Mouse (Mus musculus) liver, postnatal 0 days (tissue): ENCODE measurements around the gene Ercc4.

Experiments
- CTCF ChIP-seq: sonication (generic); IDR thresholded peaks from 2 replicates; pipeline ENCODE4 v1.5.1; 2016; ENCODE audit warnings: antibody characterized with exemption, low read depth
- EP300 ChIP-seq: IDR thresholded peaks from 2 replicates; pipeline ENCODE4 v1.6.1; 2016; ENCODE audit warnings: antibody characterized with exemption, low read depth, mild to moderate bottlenecking

DNA sequence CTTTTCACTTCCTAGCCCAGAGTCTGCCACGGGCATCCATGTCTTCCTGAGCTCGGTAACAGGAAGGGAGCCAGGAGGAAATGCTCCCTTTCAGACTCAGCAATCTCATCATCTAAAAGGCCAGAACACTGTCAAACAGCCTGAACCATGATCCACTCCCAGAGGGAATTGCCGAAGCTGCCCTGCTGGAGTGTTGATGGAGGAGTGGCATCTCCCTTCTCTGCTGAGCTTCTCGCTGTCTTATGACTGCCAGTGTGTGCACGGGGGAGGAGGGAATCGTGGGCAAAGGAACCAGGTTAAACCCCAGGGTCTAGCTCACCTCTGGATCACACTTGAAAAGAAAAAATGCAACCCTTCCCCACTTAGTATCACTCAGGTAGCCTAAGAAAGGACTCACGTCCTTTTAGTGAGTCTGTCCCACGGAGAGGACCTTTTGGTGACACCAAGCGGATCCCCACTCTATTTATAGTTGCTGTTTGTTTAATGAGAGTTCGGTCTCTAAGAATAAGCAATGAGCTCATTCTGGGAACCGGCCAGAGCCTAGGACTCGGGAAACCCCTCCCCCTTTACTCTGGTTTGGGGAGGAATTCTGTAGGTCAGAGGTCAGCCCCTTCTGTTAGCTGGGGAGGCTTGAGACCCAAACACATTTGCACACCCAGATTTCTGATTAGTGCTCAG is 80.1 kb downstream of the Ercc4 start:
- TF ChIP-seq CTCF (no peak), EP300 (no peak)
